Mouse (Mus musculus) kidney, postnatal 0 days (tissue): ENCODE results near the gene Pianp. TPM values are rescaled to one million over a fixed set of nuclear protein-coding genes. Genes with fewer than 3 reads are reported as not detected.
A peak's percentile ranks its signal among the peaks of the same experiment; 100 is the strongest.

ENCODE experiments used
- ATAC-seq: fragments of 200-750 bp; cut with Nextera tagmentation; replicated peaks from 2 replicates; pipeline ENCODE4 v1.8.0; 2017; ENCODE audit warnings: low read depth, moderate number of reproducible peaks, moderate TSS enrichment, moderate library complexity; ENCODE audit not compliant: low FRiP score
- DNase-seq: peaks from one replicate; pipeline ENCODE4 v3.0.0-alpha.2; 2016; ENCODE audit warnings: low spot score
- H3K27ac ChIP-seq: fragments of 300-500 bp; sonication (generic); 2 replicates; pipeline ENCODE4 v1.5.1; 2014; ENCODE audit warnings: mild to moderate bottlenecking
- H3K27me3 ChIP-seq: fragments of 300-500 bp; sonication (generic); 2 replicates; pipeline ENCODE4 v1.6.1; 2014; ENCODE audit warnings: low read length, mixed read lengths; ENCODE audit not compliant: insufficient read depth
- H3K36me3 ChIP-seq: fragments of 300-500 bp; sonication (generic); 2 replicates; pipeline ENCODE4 v1.6.1; 2014; ENCODE audit warnings: low read length, mixed read lengths; ENCODE audit not compliant: insufficient read depth
- H3K4me1 ChIP-seq: fragments of 300-500 bp; sonication (generic); replicated peaks from 2 replicates; pipeline ENCODE4 v1.6.1; 2014; ENCODE audit warnings: antibody characterized with exemption, low read length, mixed read lengths; ENCODE audit not compliant: insufficient read depth
- H3K4me2 ChIP-seq: fragments of 300-500 bp; sonication (generic); 2 replicates; pipeline ENCODE4 v1.6.1; 2014; ENCODE audit warnings: mild to moderate bottlenecking, low read length, moderate library complexity, mixed read lengths
- H3K4me3 ChIP-seq: fragments of 300-500 bp; sonication (generic); replicated peaks from 2 replicates; pipeline ENCODE4 v1.5.1; 2014; ENCODE audit warnings: low read depth, low read length
- H3K9ac ChIP-seq: fragments of 300-500 bp; sonication (generic); 2 replicates; pipeline ENCODE4 v1.6.1; 2014; ENCODE audit warnings: low read depth, low read length
- H3K9me3 ChIP-seq: fragments of 300-500 bp; sonication (generic); replicated peaks from 2 replicates; pipeline ENCODE4 v1.6.1; 2016; ENCODE audit warnings: low read length, inconsistent platforms, mixed read lengths
- CTCF ChIP-seq: IDR thresholded peaks from 2 replicates; pipeline ENCODE4 v1.5.1; 2016; ENCODE audit warnings: antibody characterized with exemption, low read depth, mild to moderate bottlenecking, moderate library complexity
- WGBS: fragments of 180-500 bp; shearing (Covaris S2); extraction: QIAGEN DNeasy Blood & Tissue Kit; methylation state at CpG from one replicate; pipeline ENCODE4 v1.1.7; 2014; 5-methylcytosine and 5-hydroxymethylcytosine counted together
- polyA plus RNA-seq: library from polyadenylated mRNA; unstranded; fragments of >200 nt; fragmentation: Nextera tagmentation; extraction: Ambion mirVana; gene quantifications from 2 replicates; pipeline ENCODE4 v1.2.1, GENCODE M21; 2015

The Pianp gene
- polyA plus RNA-seq, 1 experiment from 2014 or later, result 2.0 TPM

GRCm38 (mm10) chr6:124999546-124999945 is 3.1 kb downstream of the Pianp start:
- TF ChIP-seq CTCF, result no peak
- WGBS, result 34% methylated on average over 10 of the region's 10 CpGs
- Histone ChIP-seq H3K9me3 (no peaks in the 10 kb centered on the region), H3K9ac (no peak overlapping the region), H3K4me2 (no peak overlapping the region), H3K27ac (no peak overlapping the region), H3K4me1 (peaks cover 10% of the 10 kb centered on the region), H3K27me3 (peaks cover 24% of the 10 kb centered on the region), H3K4me3 (no peak overlapping the region), H3K36me3 (no peaks in the 10 kb centered on the region)
- DNase-seq, result no peak
- no peak for ATAC-seq

GRCm38 (mm10) chr6:125003706-125004105 is 7.2 kb downstream of the Pianp start:
- ATAC-seq, result no peak
- H3K4me3 ChIP-seq, result no peak overlapping the region
- H3K9ac ChIP-seq, result no peak overlapping the region
- H3K27ac ChIP-seq, result no peak overlapping the region
- H3K4me2 ChIP-seq, result no peak overlapping the region
- no peaks in the 10 kb centered on the region for H3K9me3 ChIP-seq
- 30% methylated on average over 3 of the region's 3 CpGs for WGBS
- TF ChIP-seq CTCF, result no peak
- H3K36me3 ChIP-seq, result no peaks in the 10 kb centered on the region
- no peaks in the 10 kb centered on the region for H3K4me1 ChIP-seq
- H3K27me3 ChIP-seq, result no peaks in the 10 kb centered on the region
- no peak for DNase-seq

- Histone ChIP-seq H3K27ac (no peak overlapping the region), H3K4me3 (no peak overlapping the region), H3K27me3 (no peaks in the 10 kb centered on the region), H3K9ac (no peak overlapping the region), H3K4me2 (no peak overlapping the region), H3K36me3 (no peaks in the 10 kb centered on the region), H3K9me3 (no peaks in the 10 kb centered on the region), H3K4me1 (0 out of 2 replicates have a peak, but pooled peaks cover 3% of the 10 kb centered on the region)
- ATAC-seq (no peak), DNase-seq (no peak)
- WGBS, result 21% methylated on average over 3 of the region's 3 CpGs
- TF ChIP-seq CTCF, result no peak
Measured at GRCm38 (mm10) chr6:125005086-125005485, 8.6 kb downstream of the Pianp start.

- Histone ChIP-seq H3K27ac (peak overlapping the region; percentile 83), H3K4me3 (peak overlapping the region; percentile 88), H3K4me2 (peak overlapping the region; percentile 70), H3K9me3 (no peaks in the 10 kb centered on the region), H3K9ac (peak overlapping the region; percentile 94), H3K27me3 (no peaks in the 10 kb centered on the region), H3K36me3 (peaks cover 8% of the 10 kb centered on the region; the same call in 1 of the 2 replicates), H3K4me1 (0 out of 2 replicates have a peak, but pooled peaks cover 7% of the 10 kb centered on the region)
- TF ChIP-seq CTCF, result no peak
- DNase-seq, result no peak
- ATAC-seq, result no peak
- 38% methylated on average over 13 of the region's 13 CpGs for WGBS
Measured at GRCm38 (mm10) chr6:125008060-125008459, 11.6 kb downstream of the Pianp start.

GRCm38 (mm10) chr6:125008586-125009128 is 12.2 kb downstream of the Pianp start:
- H3K4me1 ChIP-seq, result 0 out of 2 replicates have a peak, but pooled peaks cover 7% of the 10 kb centered on the region
- H3K9ac ChIP-seq, result peak overlapping the region; percentile 94
- peak overlapping the region; percentile 88 for H3K4me3 ChIP-seq
- no peaks in the 10 kb centered on the region for H3K9me3 ChIP-seq
- H3K27me3 ChIP-seq, result no peaks in the 10 kb centered on the region
- peaks cover 11% of the 10 kb centered on the region; the same call in 1 of the 2 replicates for H3K36me3 ChIP-seq
- no peak for TF ChIP-seq CTCF
- H3K4me2 ChIP-seq, result peak overlapping the region; percentile 70
- peak overlapping the region; percentile 98 for H3K27ac ChIP-seq
- peak; percentile 99 for DNase-seq
- peak; percentile 97 for ATAC-seq
- WGBS, result under 1% methylated on average over 33 of the region's 34 CpGs

- H3K4me1 ChIP-seq, result 0 out of 2 replicates have a peak, but pooled peaks cover 7% of the 10 kb centered on the region
- H3K27me3 ChIP-seq, result no peaks in the 10 kb centered on the region
- 0% methylated on average over 2 of the region's 3 CpGs for WGBS
- H3K4me3 ChIP-seq, result peak within 1 kb of the TSS; percentile 88
- H3K4me2 ChIP-seq, result peak within 1 kb of the TSS; percentile 70
- DNase-seq, result no peak
- peak within 1 kb of the TSS; percentile 94 for H3K9ac ChIP-seq
- no peak for TF ChIP-seq CTCF
- H3K27ac ChIP-seq, result peak within 1 kb of the TSS; percentile 98
- no peaks in the 10 kb centered on the region for H3K9me3 ChIP-seq
- no peak for ATAC-seq
- H3K36me3 ChIP-seq, result peaks cover 13% of the 10 kb centered on the region; the same call in 1 of the 2 replicates
Measured at GRCm38 (mm10) chr6:125009129-125009180, 12.5 kb downstream of the Pianp start, which contains the start of gene Zfp384. TSS of gene Zfp384 (plus strand) at chr6:125009145.
